Mouse (Mus musculus): ENCODE data around the gene Frrs1. TPM values are rescaled to one million over a fixed set of nuclear protein-coding genes. Genes with fewer than 3 reads are reported as not detected.

Frrs1 gene
- polyA plus RNA-seq, 1 experiment from 2014 or later: 4.0 TPM

DNA sequence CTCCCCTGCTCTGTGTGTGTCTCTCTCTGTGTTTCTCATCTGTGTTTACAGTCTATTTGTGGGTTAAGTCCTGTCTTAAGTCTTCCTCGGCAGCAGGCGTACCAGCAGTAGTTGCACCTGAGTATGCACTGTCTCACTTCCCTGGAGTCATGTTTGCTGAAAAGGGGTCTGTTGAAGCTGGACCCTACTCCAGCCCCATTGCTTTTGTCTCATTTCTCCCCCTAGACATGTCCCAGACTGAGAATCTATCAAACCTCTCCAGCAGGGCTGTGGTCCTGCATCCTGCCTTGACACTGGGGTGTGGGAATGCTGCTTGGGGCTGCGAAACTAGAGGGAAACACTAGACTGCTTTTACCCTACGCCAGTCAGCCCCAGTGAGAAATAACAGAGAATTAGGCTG is 25.8 kb upstream of the Frrs1 start:
- Histone ChIP-seq H3K4me1 (no peaks in the 10 kb centered on the region), H3K9ac (no peak overlapping the region), H3K4me2 (replicated peaks) (no peak overlapping the region), H3K36me3 (no peaks in the 10 kb centered on the region), H3K4me3 (no peak overlapping the region), H3K9me3 (no peaks in the 10 kb centered on the region), H3K27ac (no peak overlapping the region), H3K27me3 (replicated peaks) (no peaks in the 10 kb centered on the region)
- 88% methylated on average over 4 of the region's 4 CpGs for WGBS
- no peak for ATAC-seq (ENCODE audit: low FRiP score, low read depth)

DNA sequence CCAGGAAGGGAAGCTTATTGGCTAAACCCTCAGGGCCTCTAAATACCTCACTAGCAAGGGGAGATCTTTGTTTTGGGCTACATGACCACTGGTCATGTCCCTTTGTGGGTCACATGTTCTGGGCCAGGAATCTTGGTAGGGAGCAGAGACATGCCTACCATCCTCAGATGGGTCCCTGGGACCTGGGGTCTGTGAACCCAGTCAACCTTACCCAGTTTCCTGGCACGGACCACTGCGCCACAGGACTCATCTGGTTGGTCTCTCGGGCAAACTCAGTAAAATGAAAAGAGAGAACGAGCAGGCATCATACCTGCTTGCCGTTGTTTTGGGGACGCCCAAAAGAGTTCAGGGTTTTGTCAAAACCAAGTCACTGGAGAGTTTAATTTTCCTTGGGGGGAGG is 25.0 kb upstream of the Frrs1 start:
- no peak overlapping the region for H3K27ac ChIP-seq
- no peaks in the 10 kb centered on the region for H3K27me3 ChIP-seq (replicated peaks)
- H3K9ac ChIP-seq: no peak overlapping the region
- H3K4me1 ChIP-seq: no peaks in the 10 kb centered on the region
- H3K4me3 ChIP-seq: no peak overlapping the region
- no peaks in the 10 kb centered on the region for H3K9me3 ChIP-seq
- WGBS: 93% methylated on average over 6 of the region's 6 CpGs
- H3K36me3 ChIP-seq: no peaks in the 10 kb centered on the region
- no peak for ATAC-seq (ENCODE audit: low FRiP score, low read depth)
- no peak overlapping the region for H3K4me2 ChIP-seq (replicated peaks)

DNA sequence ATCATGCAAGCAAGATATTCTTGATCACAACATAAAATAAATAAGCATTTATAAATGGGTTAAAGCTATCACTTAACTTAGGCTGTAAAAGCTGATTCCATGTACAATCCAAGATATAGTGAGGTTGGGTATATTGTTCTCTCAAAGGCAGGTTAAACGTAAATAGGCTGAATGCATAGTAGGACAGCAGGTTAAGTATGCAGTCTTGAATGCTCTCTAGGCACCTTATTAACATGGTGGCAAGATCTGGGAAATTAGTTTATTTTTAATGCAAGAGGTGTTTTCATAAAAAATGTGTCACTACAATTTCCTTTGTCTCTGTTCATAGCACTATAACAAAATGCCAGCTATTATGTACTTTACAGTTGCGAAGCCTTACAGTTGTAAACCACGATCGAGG is 23.9 kb upstream of the Frrs1 start:
- ATAC-seq (ENCODE audit: low FRiP score, low read depth): no peak
- H3K4me3 ChIP-seq: no peak overlapping the region
- no peaks in the 10 kb centered on the region for H3K36me3 ChIP-seq
- no peaks in the 10 kb centered on the region for H3K27me3 ChIP-seq (replicated peaks)
- no peaks in the 10 kb centered on the region for H3K9me3 ChIP-seq
- H3K27ac ChIP-seq: no peak overlapping the region
- no peak overlapping the region for H3K9ac ChIP-seq
- peak overlapping the region; percentile 69 for H3K4me2 ChIP-seq (replicated peaks)
- WGBS: 75% methylated on average over 4 of the region's 4 CpGs
- H3K4me1 ChIP-seq: no peaks in the 10 kb centered on the region

DNA sequence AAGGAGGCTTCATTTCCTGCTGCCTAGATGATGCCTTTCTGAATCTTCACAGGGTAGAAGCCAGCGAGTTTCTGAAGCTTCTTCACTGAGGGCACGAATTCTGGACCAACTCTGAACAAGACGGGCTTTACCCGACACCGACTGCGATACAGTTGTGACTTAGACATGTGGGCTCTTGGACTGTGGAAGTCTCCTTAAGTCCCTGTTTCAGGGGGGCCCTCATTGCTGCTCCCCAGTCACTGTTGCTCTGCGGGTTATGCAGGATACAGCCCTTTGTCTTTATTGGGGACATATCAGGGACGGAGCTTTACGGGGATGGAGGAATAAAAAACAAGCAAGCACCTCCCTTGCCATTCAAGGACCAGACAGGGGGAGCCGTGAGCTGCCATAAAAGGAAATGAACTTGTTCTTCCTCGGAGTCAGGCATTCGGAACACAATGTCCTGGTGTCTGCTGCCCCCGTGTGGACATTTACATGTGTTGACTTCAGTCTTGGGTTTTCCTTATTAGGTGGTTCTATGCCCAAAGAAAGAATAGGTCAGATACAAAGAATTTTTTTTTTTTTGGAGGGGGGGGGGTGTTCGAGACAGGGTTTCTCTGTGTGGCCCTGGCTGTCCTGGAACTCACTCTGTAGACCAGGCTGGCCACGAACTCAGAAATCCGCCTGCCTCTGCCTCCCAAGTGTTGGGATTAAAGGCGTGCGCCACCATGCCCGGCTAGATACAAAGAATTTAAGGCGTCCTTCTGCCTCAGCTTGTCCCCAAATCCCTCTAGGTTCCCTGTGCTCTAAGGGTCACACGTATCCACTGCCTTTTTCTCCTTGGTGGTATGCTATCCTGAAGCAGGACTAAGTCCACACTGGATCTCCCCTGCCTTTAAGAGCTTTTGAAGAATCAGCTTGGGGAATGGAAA is 23.2 kb upstream of the Frrs1 start:
- peak overlapping the region; percentile 69 for H3K4me2 ChIP-seq (replicated peaks)
- no peaks in the 10 kb centered on the region for H3K36me3 ChIP-seq
- H3K4me3 ChIP-seq: peak overlapping the region; percentile 29
- H3K27me3 ChIP-seq (replicated peaks): no peaks in the 10 kb centered on the region
- H3K9me3 ChIP-seq: no peaks in the 10 kb centered on the region
- H3K27ac ChIP-seq: no peak overlapping the region
- no peaks in the 10 kb centered on the region for H3K4me1 ChIP-seq
- peak overlapping the region; percentile 56 for H3K9ac ChIP-seq
- ATAC-seq (ENCODE audit: low FRiP score, low read depth): peak; percentile 88
- WGBS: 22% methylated on average over 21 of the region's 21 CpGs

DNA sequence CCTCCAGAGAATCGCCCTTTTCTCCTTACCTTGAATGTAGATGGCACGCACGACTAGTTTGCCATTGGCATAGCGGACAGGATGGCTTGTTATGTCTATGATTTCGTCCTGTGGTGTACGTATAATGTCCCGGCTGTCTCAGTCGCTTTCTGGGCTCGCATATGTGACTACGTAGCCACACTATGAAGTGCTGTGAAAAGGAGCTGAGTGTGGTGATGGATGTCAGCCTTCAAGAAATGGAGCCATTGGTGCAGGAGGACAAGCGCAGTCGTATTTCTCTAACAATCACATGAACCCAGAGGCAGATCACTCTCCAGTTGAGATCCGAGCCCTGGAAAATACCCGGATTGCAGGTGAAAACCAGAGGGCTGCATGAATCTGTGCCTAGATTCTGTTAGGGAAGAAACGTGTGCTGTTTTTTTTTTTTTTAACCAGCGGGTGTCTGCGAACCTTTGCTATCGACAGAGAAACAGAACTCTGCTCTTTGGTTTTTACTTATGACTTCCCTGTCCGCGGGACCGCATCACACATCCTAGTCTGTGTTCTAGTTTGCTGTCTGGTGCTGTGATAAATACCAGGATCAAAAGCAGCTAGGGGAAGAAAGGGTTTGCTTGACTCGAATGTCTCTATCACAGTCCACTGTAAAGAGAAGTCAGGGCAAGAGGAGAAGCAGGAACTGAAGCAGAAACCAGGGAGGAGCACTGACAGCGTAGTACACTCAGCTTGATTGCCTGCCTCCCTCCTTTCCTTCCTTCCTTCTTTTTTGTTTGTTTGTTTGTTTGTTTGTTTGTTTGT is 22.4 kb upstream of the Frrs1 start:
- no peak overlapping the region for H3K4me3 ChIP-seq
- no peaks in the 10 kb centered on the region for H3K27me3 ChIP-seq (replicated peaks)
- 85% methylated on average over 23 of the region's 23 CpGs for WGBS
- H3K27ac ChIP-seq: no peak overlapping the region
- H3K4me2 ChIP-seq (replicated peaks): no peak overlapping the region
- H3K36me3 ChIP-seq: no peaks in the 10 kb centered on the region
- no peak overlapping the region for H3K9ac ChIP-seq
- no peaks in the 10 kb centered on the region for H3K4me1 ChIP-seq
- ATAC-seq (ENCODE audit: low FRiP score, low read depth): no peak
- H3K9me3 ChIP-seq: no peaks in the 10 kb centered on the region

DNA sequence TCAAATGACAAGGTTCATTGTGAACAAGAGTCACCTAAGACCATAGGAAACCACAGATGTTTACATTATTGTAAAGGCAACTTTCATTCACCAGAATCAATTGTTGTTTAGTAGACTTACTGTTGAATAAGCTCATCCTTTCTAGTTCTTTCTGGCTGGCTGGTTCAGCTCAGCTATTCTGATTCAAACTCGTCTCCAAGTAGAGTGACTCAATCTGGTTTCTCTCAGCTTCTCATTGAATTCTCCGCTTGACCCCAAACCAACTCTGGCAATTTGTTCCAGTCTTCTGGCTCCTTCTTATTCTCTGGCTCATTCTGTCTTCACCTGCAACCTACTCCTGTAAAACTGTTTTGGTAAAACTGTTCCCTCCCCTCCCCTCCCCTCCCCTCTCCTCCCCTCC is 18.0 kb upstream of the Frrs1 start:
- Histone ChIP-seq H3K4me3 (no peak overlapping the region), H3K27me3 (replicated peaks) (no peaks in the 10 kb centered on the region), H3K4me2 (replicated peaks) (no peak overlapping the region), H3K9ac (no peak overlapping the region), H3K4me1 (no peaks in the 10 kb centered on the region), H3K27ac (no peak overlapping the region), H3K9me3 (no peaks in the 10 kb centered on the region), H3K36me3 (no peaks in the 10 kb centered on the region)
- no peak for ATAC-seq (ENCODE audit: low FRiP score, low read depth)
- whole genome bisulfite sequencing: 77% methylated on average over 2 of the region's 2 CpGs

DNA sequence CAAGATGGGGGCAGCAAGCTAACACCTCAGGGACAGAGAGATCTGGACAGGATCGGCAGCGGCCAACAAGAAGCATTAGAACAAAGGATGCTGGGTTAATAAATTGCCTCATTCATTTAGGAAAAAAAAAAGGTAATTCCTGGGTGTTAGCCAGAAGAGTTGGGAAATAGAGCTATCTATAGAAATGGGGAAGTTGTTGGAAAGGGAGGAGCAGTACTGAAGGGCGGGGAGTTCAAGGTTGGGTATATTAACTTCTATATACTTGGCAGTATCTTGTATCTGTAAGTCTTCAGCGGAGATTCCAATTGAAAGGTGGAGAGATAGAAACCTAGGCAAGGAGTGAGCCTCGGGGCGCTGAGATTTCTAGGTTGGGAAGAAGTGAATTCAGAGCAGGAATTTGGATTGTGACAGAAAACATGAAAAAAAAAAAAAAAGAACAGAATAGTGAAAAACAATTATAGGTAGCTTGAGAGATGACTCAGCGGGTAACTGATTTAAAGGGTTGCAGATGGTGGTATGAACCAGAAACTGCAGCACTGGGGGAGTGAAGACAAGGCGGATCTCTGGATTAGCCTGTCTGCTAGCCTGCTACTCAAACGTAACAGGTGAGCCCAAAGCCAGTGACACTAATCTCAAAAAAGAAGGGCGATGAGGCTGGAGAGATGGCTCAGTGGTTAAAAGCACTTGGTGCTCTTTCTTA is 14.2 kb upstream of the Frrs1 start:
- H3K4me3 ChIP-seq: no peak overlapping the region
- no peaks in the 10 kb centered on the region for H3K9me3 ChIP-seq
- H3K27ac ChIP-seq: no peak overlapping the region
- H3K9ac ChIP-seq: no peak overlapping the region
- H3K27me3 ChIP-seq (replicated peaks): no peaks in the 10 kb centered on the region
- H3K4me2 ChIP-seq (replicated peaks): no peak overlapping the region
- no peak for ATAC-seq (ENCODE audit: low FRiP score, low read depth)
- no peaks in the 10 kb centered on the region for H3K4me1 ChIP-seq
- no peaks in the 10 kb centered on the region for H3K36me3 ChIP-seq
- 91% methylated on average over 10 of the region's 10 CpGs for WGBS

DNA sequence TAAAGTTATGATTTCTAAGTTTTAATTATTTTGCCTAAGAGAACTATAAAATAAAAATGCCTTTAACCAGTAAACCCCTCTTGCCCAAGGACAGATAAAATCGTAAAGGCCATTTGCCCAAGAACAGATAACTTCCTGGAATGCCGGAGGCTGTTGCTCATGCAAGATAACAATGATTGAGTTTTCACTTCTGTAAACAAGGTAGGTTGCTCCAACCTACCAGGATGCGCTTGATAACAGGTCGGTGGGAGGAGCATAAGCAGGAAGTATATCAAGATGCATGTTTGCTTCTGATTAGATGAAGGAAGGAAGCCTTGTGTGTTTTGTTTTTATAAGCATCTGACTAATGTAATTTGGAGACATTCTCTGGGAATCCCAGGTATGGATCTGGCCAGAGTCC is 13.2 kb upstream of the Frrs1 start:
- Histone ChIP-seq H3K4me2 (replicated peaks) (no peak overlapping the region), H3K9me3 (no peaks in the 10 kb centered on the region), H3K9ac (no peak overlapping the region), H3K27ac (no peak overlapping the region), H3K27me3 (replicated peaks) (no peaks in the 10 kb centered on the region), H3K4me3 (no peak overlapping the region), H3K36me3 (no peaks in the 10 kb centered on the region), H3K4me1 (no peaks in the 10 kb centered on the region)
- 90% methylated on average over 4 of the region's 4 CpGs for WGBS
- ATAC-seq (ENCODE audit: low FRiP score, low read depth): no peak

DNA sequence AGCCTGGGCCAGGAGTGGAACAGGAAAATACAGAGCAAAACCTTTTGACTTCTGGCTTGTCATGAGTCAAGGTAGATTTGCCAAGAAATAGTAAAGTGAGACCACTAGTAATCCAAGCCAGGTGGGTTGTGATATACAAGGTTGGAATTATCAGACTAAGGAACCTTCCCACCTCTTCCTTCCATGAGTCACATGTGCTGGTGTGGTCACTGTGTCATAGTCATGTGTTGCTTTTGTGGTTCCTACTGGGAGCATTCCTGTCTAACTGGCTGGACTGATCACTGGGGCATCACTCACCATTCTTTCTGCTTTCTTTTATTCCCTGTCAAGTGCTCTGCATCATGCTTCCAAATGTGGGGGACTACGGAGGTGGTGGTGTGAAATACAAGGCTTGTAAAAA is 11.2 kb upstream of the Frrs1 start:
- H3K9me3 ChIP-seq: no peaks in the 10 kb centered on the region
- H3K36me3 ChIP-seq: no peaks in the 10 kb centered on the region
- H3K4me3 ChIP-seq: no peak overlapping the region
- no peak overlapping the region for H3K9ac ChIP-seq
- no peaks in the 10 kb centered on the region for H3K4me1 ChIP-seq
- no peak overlapping the region for H3K27ac ChIP-seq
- no peak for ATAC-seq (ENCODE audit: low FRiP score, low read depth)
- H3K4me2 ChIP-seq (replicated peaks): no peak overlapping the region
- no peaks in the 10 kb centered on the region for H3K27me3 ChIP-seq (replicated peaks)
- WGBS: 92% methylated on average over 1 of the region's 1 CpGs

DNA sequence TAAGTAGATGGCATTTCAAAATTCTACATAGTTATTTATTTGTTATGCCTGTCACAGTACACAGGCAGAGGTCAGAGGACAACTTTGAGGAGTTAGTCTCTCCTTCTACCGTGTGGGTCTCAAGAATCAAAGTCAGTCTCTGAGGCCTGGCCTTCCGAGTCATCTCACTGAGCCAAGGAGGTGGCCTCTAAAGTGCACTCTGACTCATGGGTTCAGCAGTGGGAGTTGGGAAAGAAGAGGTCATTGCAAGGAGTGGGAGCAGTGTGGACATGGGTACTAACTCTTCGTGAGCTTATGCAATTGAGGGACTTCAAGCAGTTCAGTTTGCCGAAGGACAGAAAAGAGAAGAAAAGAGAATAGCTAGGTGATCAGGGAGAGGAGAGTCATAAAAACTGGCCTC is 10.3 kb upstream of the Frrs1 start:
- Histone ChIP-seq H3K9ac (no peak overlapping the region), H3K36me3 (no peaks in the 10 kb centered on the region), H3K9me3 (no peaks in the 10 kb centered on the region), H3K27ac (no peak overlapping the region), H3K4me3 (no peak overlapping the region), H3K4me2 (replicated peaks) (no peak overlapping the region), H3K4me1 (no peaks in the 10 kb centered on the region), H3K27me3 (replicated peaks) (no peaks in the 10 kb centered on the region)
- 80% methylated on average over 4 of the region's 4 CpGs for WGBS
- no peak for ATAC-seq (ENCODE audit: low FRiP score, low read depth)

DNA sequence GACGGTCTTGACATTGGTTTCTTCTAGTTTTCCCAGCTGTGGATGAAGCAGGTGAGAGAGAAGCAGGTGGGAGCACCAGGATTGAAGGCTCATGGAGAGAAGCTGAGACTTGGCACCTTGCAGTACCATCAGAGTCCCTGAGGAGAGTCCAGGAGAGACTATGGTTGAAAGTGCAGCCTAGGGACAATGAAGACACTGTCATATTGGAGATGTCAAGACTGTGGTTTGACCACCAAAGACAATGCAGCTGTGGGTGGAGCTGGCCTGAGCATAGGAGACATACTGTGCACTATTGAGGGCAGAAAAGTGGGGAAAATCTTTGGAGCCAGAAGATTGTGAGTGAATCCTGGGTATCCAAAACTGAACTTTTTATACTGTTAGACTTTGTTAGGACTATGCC is 8.9 kb upstream of the Frrs1 start:
- H3K9me3 ChIP-seq: no peaks in the 10 kb centered on the region
- H3K27me3 ChIP-seq (replicated peaks): no peaks in the 10 kb centered on the region
- no peaks in the 10 kb centered on the region for H3K4me1 ChIP-seq
- no peak for ATAC-seq (ENCODE audit: low FRiP score, low read depth)
- H3K4me3 ChIP-seq: no peak overlapping the region
- H3K36me3 ChIP-seq: no peaks in the 10 kb centered on the region
- no peak overlapping the region for H3K9ac ChIP-seq
- WGBS: 87% methylated on average over 1 of the region's 1 CpGs
- H3K27ac ChIP-seq: no peak overlapping the region
- no peak overlapping the region for H3K4me2 ChIP-seq (replicated peaks)

DNA sequence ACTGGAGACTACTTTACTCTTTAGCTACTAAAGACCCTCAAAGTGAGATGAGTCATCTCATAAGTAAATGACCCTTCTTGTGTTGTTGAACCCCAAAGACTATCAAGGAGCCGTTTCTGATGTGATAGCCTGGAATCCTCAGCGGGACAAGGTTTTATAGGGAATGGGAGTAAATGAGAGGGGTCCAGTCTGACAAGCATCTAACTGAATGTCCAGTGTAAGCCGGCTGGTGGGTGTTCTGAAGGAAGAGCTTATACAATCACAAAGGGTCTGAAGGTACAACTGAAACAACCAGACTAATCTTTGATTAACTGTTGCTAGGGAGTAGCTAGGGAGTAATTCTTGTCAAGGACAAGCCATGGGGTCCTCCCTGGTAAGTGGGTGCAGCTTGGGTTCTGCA is 6.8 kb upstream of the Frrs1 start:
- WGBS: 93% methylated on average over 3 of the region's 3 CpGs
- Histone ChIP-seq H3K4me1 (no peaks in the 10 kb centered on the region), H3K36me3 (no peaks in the 10 kb centered on the region), H3K4me2 (replicated peaks) (no peak overlapping the region), H3K4me3 (no peak overlapping the region), H3K27me3 (replicated peaks) (no peaks in the 10 kb centered on the region), H3K9ac (no peak overlapping the region), H3K9me3 (no peaks in the 10 kb centered on the region), H3K27ac (no peak overlapping the region)
- ATAC-seq (ENCODE audit: low FRiP score, low read depth): no peak
